In the genomic region with DNA sequence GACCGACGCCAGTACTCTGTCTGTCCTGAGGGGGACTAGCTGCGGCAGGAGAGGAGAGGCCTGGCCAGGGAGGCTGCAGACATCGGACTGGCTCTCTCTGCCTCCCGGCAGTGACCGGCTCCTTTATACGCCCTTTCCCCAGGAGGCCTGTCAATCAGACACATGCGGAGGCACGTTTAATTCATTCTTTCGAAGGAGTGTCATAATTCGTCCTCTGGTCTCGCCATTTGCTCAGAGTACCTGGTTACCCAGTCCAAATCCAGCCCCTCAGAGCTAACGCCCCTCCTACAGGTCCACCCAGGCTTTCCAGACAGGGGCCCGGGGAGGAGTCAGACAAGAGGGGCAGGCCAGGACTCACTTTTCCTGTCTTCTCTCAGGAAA, we compare ENCODE assay signal across 7 mouse cellular contexts. TPM values are rescaled to one million over a fixed set of nuclear protein-coding genes. Genes with fewer than 3 reads are reported as not detected.
DNase-seq lines count a peak whose midpoint lies in the region; ATAC-seq lines count a peak whose summit lies in the region.

A gene (minus strand): TSS at position 242 of the 381 bp plus-strand sequence.

- DNase-seq in adrenal gland, postnatal 14 days = peak; percentile 51
- peak; percentile 26 for DNase-seq in lung, postnatal 14 days
- no peak for DNase-seq in cerebellum, postnatal 36 days

- H3K4me1 ChIP-seq in embryonic facial prominence, embryonic 13.5 days = peaks cover 33% of the 10 kb centered on the region
- no peaks in the 10 kb centered on the region; the same call in 1 of the 2 replicates for H3K4me1 ChIP-seq in heart, embryonic 11.5 days (ENCODE audit: control insufficient read depth, insufficient read depth, low read length)
- no peaks in the 10 kb centered on the region; the same call in 1 of the 2 replicates for H3K4me1 ChIP-seq in kidney, embryonic 14.5 days (ENCODE audit: control insufficient read depth, insufficient read depth, low read length)
- peaks cover 17% of the 10 kb centered on the region for H3K4me1 ChIP-seq in stomach, embryonic 15.5 days

- WGBS in embryonic facial prominence, embryonic 13.5 days = 1% methylated on average over 14 of the region's 14 CpGs
- under 1% methylated on average over 14 of the region's 14 CpGs for WGBS in heart, embryonic 11.5 days (ENCODE audit: insufficient replicate concordance)
- WGBS in kidney, embryonic 14.5 days = 2% methylated on average over 14 of the region's 14 CpGs
- WGBS in stomach, embryonic 15.5 days = 2% methylated on average over 14 of the region's 14 CpGs

- H3K27ac ChIP-seq in embryonic facial prominence, embryonic 13.5 days = peak within 1 kb of the TSS; percentile 78
- H3K27ac ChIP-seq in heart, embryonic 11.5 days (ENCODE audit: low read depth, low read length) = no peak within 1 kb of the TSS
- H3K27ac ChIP-seq in kidney, embryonic 14.5 days (ENCODE audit: low read depth, low read length) = no peak within 1 kb of the TSS
- peak within 1 kb of the TSS; percentile 19; the same call in 1 of the 2 replicates for H3K27ac ChIP-seq in stomach, embryonic 15.5 days

- H3K36me3 ChIP-seq in embryonic facial prominence, embryonic 13.5 days = peaks cover 13% of the 10 kb centered on the region
- H3K36me3 ChIP-seq in heart, embryonic 11.5 days (ENCODE audit: control insufficient read depth, insufficient read depth, low read length) = no peaks in the 10 kb centered on the region
- no peaks in the 10 kb centered on the region for H3K36me3 ChIP-seq in kidney, embryonic 14.5 days (ENCODE audit: control insufficient read depth, insufficient read depth, low read length)
- no peaks in the 10 kb centered on the region for H3K36me3 ChIP-seq in stomach, embryonic 15.5 days

- H3K4me2 ChIP-seq in embryonic facial prominence, embryonic 13.5 days = peak within 1 kb of the TSS; percentile 62
- peak within 1 kb of the TSS; percentile 52 for H3K4me2 ChIP-seq in heart, embryonic 11.5 days
- H3K4me2 ChIP-seq in kidney, embryonic 14.5 days (replicated peaks; ENCODE audit: low read depth, low read length) = peak within 1 kb of the TSS; percentile 38
- H3K4me2 ChIP-seq in stomach, embryonic 15.5 days = peak within 1 kb of the TSS; percentile 50

- H3K9ac ChIP-seq in embryonic facial prominence, embryonic 13.5 days = peak within 1 kb of the TSS; percentile 66
- H3K9ac ChIP-seq in heart, embryonic 11.5 days (ENCODE audit: low read depth, low read length) = peak within 1 kb of the TSS; percentile 47; the same call in 1 of the 2 replicates
- H3K9ac ChIP-seq in kidney, embryonic 14.5 days (ENCODE audit: low read depth, low read length) = peak within 1 kb of the TSS; percentile 5; the same call in 1 of the 2 replicates
- 0 out of 2 replicates have a peak within 1 kb of the TSS, but pooled peaks have one; percentile 17 for H3K9ac ChIP-seq in stomach, embryonic 15.5 days

- peak within 1 kb of the TSS; percentile 46 for H3K4me3 ChIP-seq in embryonic facial prominence, embryonic 13.5 days
- peak within 1 kb of the TSS; percentile 26 for H3K4me3 ChIP-seq in heart, embryonic 11.5 days (ENCODE audit: low read depth, low read length)
- H3K4me3 ChIP-seq in kidney, embryonic 14.5 days (ENCODE audit: low read length) = peak within 1 kb of the TSS; percentile 28
- peak within 1 kb of the TSS; percentile 41 for H3K4me3 ChIP-seq in stomach, embryonic 15.5 days (replicated peaks)

- H3K9me3 ChIP-seq in embryonic facial prominence, embryonic 13.5 days = no peaks in the 10 kb centered on the region
- H3K9me3 ChIP-seq in heart, embryonic 11.5 days (replicated peaks; ENCODE audit: control insufficient read depth, low read length) = no peaks in the 10 kb centered on the region
- H3K9me3 ChIP-seq in kidney, embryonic 14.5 days (ENCODE audit: control insufficient read depth, low read length) = no peaks in the 10 kb centered on the region
- no peaks in the 10 kb centered on the region for H3K9me3 ChIP-seq in stomach, embryonic 15.5 days

- H3K27me3 ChIP-seq in embryonic facial prominence, embryonic 13.5 days = no peaks in the 10 kb centered on the region
- H3K27me3 ChIP-seq in heart, embryonic 11.5 days (ENCODE audit: control insufficient read depth, insufficient read depth, low read length) = no peaks in the 10 kb centered on the region
- H3K27me3 ChIP-seq in kidney, embryonic 14.5 days (ENCODE audit: control insufficient read depth, insufficient read depth, low read length) = no peaks in the 10 kb centered on the region
- no peaks in the 10 kb centered on the region for H3K27me3 ChIP-seq in stomach, embryonic 15.5 days (replicated peaks)

- ATAC-seq in embryonic facial prominence, embryonic 13.5 days (ENCODE audit: insufficient number of reproducible peaks, insufficient read depth, low FRiP score, low TSS enrichment, low read depth) = peak; percentile 93
- ATAC-seq in heart, embryonic 11.5 days (replicated peaks; ENCODE audit: insufficient number of reproducible peaks, low FRiP score, low TSS enrichment) = 0 out of 2 replicates have a peak, but pooled peaks have one; percentile 36
- ATAC-seq in kidney, embryonic 14.5 days (ENCODE audit: low FRiP score, low TSS enrichment) = peak; percentile 92
- ATAC-seq in stomach, embryonic 15.5 days (ENCODE audit: insufficient read depth, low FRiP score, low read depth) = peak; percentile 84; the same call in 1 of the 2 replicates

RNA-seq across cellular contexts. Expression of the gene that starts here (rescaled TPM):
- 6.4 and 10.5 TPM in 2 replicates for total RNA-seq in adrenal gland, postnatal 14 days (2021)
- 21.7 and 33.7 TPM in 2 replicates for polyA plus RNA-seq in embryonic facial prominence, embryonic 13.5 days (2015; fragmentation: Nextera tagmentation; extraction: Ambion mirVana)
- polyA plus RNA-seq in heart, embryonic 11.5 days (2014; fragmentation: Nextera tagmentation; extraction: Ambion mirVana) = 2.7 and 4.0 TPM in 2 replicates
- polyA plus RNA-seq in kidney, embryonic 14.5 days (2014; fragmentation: Nextera tagmentation; extraction: Ambion mirVana) = 3.9 and 6.9 TPM in 2 replicates
- polyA plus RNA-seq in stomach, embryonic 15.5 days (2015; fragmentation: Nextera tagmentation; extraction: Ambion mirVana) = 35.0 and 35.2 TPM in 2 replicates

Comparison
In these comparisons a context has a peak if more than half of its experiments do, and no peak if none do; other contexts are left out.
1. DNase-seq: peak in adrenal gland, postnatal 14 days (single experiment) and lung, postnatal 14 days (single experiment); none in cerebellum, postnatal 36 days (0 of 2).
2. ATAC-seq: peak in every context shown above with its lines; median percentile 93 in embryonic facial prominence, embryonic 13.5 days; 92 in kidney, embryonic 14.5 days; 84 in stomach, embryonic 15.5 days; 36 in heart, embryonic 11.5 days.
3. H3K27ac ChIP-seq: peak in embryonic facial prominence, embryonic 13.5 days (single experiment) and stomach, embryonic 15.5 days (single experiment); none in heart, embryonic 11.5 days (single experiment) and kidney, embryonic 14.5 days (single experiment).
4. H3K9ac ChIP-seq: peak in every context shown above with its lines; median percentile 66 in embryonic facial prominence, embryonic 13.5 days; 47 in heart, embryonic 11.5 days; 17 in stomach, embryonic 15.5 days; 5 in kidney, embryonic 14.5 days.
5. Peak in every context shown above with its lines, with median percentiles within 50 percentile points of each other: H3K4me2 ChIP-seq and H3K4me3 ChIP-seq.